Mouse (Mus musculus) telencephalon, adult 2 months (tissue): ENCODE measurements around the gene Pitpnb.

Experiments
- DNase-seq: peaks from one replicate; pipeline ENCODE4 v3.0.0-alpha.2; 2011; ENCODE audit warnings: low read depth, low spot score

The Pitpnb gene

DNA sequence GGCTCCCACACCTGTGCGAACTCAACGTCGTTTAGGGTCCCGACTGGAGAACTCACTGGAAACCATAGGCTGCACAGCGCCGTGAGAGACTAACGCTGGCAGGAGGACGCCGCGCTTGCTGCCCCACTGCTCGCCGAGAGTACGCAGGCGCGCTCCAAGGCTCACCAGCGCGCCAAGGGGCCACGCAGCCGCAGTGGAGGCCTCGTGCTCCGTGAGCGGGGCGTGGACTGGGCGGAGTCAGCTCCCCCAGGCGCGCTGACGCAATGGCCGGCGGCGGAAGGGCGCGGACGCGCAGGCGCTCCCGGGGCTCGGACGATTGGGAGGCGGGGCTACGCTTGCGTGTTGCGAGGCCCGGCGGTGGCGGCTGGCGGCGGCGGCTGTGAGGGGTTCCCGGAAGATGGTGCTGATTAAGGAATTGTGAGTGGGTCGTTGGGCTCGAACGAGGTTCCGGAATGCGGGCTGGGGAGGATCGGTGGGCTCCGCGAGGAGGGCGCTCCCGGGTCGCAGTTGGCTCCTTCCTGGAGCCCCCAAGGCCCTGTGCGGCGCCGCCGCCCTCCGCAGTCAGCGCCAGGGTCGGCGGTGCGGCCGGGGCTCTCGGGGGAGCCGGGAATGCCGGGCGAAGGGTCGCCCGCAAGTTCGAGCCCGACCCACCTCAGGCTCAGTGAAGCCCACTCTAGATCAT, at the start of gene Pitpnb:
Pitpnb (plus strand) TSS at position 347 of the 682 bp plus-strand sequence.
- DNase-seq: peak; percentile 88

DNA sequence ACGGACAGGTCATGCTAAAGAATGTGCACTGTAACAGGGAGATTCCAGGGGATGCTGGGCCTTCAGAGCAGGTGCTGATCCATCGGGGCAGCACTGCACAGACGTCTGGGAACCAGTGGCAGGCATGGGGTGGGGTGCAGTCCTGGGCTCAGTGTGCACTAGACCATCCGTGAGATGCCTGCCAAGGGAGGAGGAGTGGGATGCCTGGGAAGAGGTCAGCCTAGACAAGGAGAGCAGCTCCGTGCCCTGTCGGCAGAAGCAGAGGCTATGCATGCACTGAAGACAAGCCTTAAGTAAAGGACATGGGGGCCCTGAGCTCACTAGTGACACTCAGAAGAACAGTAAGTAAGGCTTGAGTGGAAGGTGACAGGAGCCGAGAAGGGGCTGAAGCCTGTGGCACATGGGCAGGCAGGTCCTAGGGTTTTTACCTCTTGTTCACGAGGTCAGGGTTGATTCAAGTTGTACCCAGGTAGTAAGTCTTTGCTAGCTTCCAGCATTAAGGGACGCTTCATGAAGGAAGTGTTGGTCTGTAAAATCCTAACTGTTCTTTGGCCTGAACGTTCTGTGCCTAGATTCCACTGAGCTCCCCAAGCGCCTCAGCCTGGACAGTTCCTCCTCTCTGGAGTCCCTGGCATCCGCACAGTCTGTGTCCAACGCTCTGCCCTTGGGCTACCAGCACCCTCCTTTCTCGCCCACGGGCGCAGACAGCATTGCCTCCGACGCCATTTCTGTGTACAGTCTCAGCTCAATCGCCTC, 46.0 kb upstream of the Pitpnb start:
- no peak for DNase-seq

DNA sequence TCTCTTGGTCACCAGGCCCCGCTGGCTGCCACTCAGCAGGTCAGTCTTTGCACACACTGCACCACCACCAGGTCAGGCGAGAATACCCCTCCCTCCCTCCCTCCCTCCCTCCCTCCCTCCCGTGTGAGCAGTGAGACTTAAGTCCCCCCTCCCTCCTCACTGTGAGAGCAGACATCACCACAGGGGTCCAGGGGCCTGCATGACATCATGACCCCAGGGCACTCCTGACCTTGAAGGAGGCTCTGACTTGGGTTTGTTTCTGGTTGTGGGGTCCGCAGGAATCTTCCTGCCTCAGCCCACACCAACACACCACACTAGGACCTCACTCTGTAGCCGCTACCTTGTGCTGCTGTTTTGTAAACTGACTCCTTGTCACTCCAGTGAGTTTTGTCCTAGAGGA, 43.0 kb upstream of the Pitpnb start:
- no peak for DNase-seq

DNA sequence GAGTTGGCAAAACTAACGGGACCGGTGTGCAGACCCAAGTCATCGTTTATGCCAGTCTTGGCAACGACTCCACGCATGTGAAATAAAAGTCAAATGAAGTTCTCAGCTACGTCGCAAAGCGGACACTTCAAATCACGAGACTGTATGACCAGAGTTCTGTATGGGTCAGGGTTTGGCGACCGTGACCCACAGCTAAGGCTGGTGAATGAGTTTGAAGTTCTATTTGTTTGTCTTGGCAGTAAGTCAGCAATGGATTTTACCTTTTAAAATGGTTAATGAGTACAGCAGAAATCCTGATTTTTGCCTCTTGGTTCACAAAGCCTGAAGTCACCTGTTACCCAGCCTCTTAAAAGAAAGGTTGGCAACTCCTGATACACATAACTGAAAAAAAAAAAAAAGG, 42.1 kb upstream of the Pitpnb start:
- no peak for DNase-seq

- DNase-seq: no peak
Measured at GRCm38 (mm10) chr5:111290071-111290470, 40.5 kb upstream of the Pitpnb start.

- DNase-seq: peak; percentile 90
Measured at GRCm38 (mm10) chr5:111291639-111292038, 38.9 kb upstream of the Pitpnb start.

- no peak for DNase-seq
Measured at GRCm38 (mm10) chr5:111297801-111298200, 32.8 kb upstream of the Pitpnb start.

DNA sequence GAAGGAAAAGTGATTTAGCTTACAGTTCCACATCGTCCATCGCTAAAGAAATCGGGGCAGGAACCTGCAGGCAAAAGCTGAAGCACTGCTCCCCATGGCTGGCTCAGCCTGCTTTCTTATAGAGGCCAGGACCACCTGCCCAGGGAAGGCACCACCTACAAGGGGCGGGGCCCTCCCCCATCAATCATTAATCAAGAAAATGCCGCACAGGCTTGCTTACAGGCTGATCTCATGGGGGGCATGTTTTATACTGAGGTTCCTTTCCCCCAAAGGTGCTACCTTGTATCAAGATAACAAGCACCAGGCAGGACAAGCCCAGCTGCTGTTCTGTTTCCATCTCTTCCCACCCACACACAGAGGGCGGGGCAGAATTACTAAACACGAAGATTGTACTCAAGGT, 31.9 kb upstream of the Pitpnb start:
- no peak for DNase-seq

- no peak for DNase-seq
Measured at GRCm38 (mm10) chr5:111300776-111301175, 29.8 kb upstream of the Pitpnb start.

DNA sequence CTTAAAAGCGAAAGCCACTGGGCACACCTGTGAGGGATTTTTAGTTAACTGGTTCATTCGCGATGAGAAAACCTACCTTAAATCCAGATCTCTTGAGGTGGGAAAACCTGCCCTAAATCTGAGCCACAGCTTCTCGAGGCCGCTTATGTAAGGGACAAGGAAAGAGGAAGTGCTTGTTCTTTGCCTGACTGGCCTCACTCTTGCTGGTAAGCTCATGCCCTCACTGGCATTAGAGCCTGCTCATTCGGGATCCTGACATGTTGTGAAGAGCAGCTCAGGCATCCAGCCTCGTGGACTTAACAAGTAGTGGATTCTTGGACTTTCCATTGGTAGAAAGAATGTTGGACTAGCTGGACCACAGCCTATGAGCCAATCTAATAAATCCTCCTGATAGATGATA, 28.8 kb upstream of the Pitpnb start:
- DNase-seq: no peak

- DNase-seq: no peak
Measured at GRCm38 (mm10) chr5:111304730-111305129, 25.8 kb upstream of the Pitpnb start.

- DNase-seq: no peak
Measured at GRCm38 (mm10) chr5:111310185-111310584, 20.4 kb upstream of the Pitpnb start.

GRCm38 (mm10) chr5:111313833-111314232, 16.7 kb upstream of the Pitpnb start:
- DNase-seq: no peak

GRCm38 (mm10) chr5:111315061-111315460, 15.5 kb upstream of the Pitpnb start:
- DNase-seq: no peak

DNA sequence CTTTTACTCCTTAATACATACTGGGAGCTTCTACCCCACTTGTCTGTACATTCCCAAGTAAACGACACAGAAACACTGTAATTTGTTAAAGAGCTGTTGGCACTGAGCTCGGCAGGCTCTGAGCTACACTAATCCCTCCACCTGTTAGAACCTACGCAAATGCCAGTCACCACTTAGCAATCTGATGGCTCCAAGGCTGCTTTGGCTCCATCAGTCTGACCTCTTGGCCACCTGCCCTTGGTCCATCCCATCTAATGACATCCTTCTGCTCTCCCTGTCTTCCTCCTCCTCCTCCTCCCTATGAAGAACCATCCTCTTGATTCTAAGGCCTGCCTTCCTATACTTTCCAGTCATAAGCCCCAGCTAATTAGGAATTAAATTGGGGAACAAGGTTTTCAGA, 13.0 kb upstream of the Pitpnb start:
- no peak for DNase-seq

GRCm38 (mm10) chr5:111318946-111319345, 11.6 kb upstream of the Pitpnb start:
- no peak for DNase-seq

DNA sequence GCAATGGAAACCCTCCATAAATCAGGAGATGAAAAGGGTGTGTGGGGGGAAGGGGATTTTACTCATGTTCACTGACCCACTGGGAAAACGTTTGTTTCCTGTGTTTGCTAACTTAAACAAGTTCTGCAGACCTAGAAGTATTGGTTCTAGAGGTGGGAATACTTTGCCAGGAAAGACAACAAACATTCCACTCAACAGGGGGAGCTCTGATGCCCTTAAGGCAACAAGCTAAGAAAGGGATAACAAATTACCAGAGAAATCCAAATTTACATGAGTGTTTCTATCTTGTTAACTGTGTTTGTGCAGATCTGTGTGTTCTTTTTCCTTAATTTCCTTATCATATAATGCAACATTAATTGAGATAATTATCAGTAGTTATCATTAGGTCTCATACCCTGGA, 4.8 kb upstream of the Pitpnb start:
- no peak for DNase-seq

DNA sequence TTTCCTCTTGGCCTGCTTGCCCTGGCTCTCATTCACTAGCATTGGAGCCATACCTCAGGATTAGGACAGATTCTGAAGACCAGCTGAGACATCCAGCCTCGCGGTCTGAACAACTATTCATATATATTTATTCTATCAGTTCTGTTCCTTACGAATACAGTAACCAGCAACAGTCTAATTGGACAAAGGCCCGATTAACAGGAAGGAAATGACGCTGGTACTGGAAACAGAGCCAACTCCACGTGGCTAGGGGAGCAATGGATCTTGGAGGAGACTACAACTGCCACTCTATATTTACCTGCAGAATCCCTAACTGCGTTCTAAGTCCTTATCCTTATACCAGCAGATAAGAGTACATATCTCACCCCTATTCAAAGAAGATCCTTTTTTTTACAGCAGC, 3.1 kb upstream of the Pitpnb start:
- no peak for DNase-seq

GRCm38 (mm10) chr5:111329782-111330416, 664 bp upstream of the Pitpnb start:
- no peak for DNase-seq

DNA sequence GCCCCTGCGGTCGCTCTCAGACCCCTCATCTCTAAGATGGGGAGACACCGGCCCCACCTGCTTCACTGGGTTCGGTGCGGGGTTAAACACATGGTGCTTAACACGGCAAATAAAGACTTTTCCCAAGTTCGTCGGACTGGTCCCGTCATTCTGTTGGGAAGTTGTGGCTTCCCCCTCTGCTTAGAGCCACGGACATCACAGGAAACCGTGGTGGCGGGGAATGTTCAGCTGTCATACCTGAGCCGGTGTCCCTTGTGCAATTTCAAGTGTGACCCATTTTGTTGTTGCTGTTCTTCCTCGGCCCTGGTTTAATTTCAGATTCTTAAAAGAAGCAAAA, 504 bp downstream of the Pitpnb start:
- no peak for DNase-seq

GRCm38 (mm10) chr5:111335939-111336691, 5.6 kb downstream of the Pitpnb start:
- DNase-seq: no peak

DNA sequence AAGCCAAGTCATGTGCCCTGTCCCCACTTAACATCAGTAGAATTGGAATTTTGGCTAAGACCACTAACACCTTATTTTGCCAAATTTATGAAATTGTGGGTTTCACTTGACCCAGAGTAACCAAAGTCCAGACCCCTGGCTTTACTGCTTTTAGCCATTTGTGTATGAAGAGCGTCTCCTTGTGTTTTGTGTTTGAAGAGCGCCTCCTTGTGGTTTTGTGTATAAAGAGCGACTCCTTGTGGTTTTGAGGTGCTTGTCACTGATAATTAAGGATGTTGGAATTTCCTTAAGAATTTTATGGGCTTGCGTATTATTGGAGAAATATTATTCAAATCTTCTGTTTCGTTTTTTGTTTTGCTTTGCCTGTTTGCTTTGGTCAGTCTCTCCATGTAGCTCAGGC, 11.0 kb downstream of the Pitpnb start:
- DNase-seq: peak; percentile 23
